Mouse (Mus musculus) thymus, adult 2 months (tissue): ENCODE measurements around the gene Rimkla.

ENCODE experiments used
- CTCF ChIP-seq: fragments of 200-500 bp; IDR thresholded peaks from 2 replicates; pipeline ENCODE4 v1.5.1; 2012; ENCODE audit warnings: mild to moderate bottlenecking, control low read depth, low read length, moderate library complexity, borderline replicate concordance; ENCODE audit not compliant: control insufficient read depth, poor library complexity, insufficient read depth; ENCODE audit errors: extremely low read depth
- POLR2A ChIP-seq: fragments of 200-500 bp; IDR thresholded peaks from 2 replicates; pipeline ENCODE4 v1.6.1; 2012; ENCODE audit warnings: mild to moderate bottlenecking, low read length, control low read depth, moderate library complexity; ENCODE audit not compliant: control insufficient read depth, poor library complexity, insufficient read depth; ENCODE audit errors: extremely low read depth

DNA sequence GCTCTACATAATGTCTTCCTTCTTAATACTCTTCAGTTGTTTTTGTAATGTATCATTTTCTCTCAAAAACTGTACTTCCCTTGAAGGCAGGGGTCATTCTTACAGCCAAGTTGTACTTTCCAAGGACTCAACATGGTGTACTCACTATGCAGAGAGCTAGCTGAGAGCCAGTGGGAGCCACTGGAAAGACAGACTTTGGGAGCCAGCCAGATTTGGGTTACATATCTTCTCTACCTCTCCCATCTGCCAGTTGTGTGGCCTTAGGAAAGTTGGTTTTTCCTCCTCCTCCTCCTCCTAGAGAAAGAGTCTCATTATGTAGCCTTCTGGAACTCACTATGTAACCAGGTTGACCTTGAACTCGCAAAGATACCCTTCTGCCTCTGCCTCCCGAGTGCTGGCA is 32.0 kb upstream of the Rimkla start:
- TF ChIP-seq CTCF (no peak), POLR2A (no peak)
